Mouse (Mus musculus) erythroblast, embryonic 14.5 days (primary cell): ENCODE data around the gene Cfap126.

ENCODE experiments used
- GATA1 ChIP-seq: IDR thresholded peaks from 2 replicates; pipeline ENCODE4 v1.6.1; 2012; ENCODE audit warnings: low read length, inconsistent platforms, mixed read lengths
- TAL1 ChIP-seq: IDR thresholded peaks from 3 replicates; pipeline ENCODE4 v1.6.1; 2012; ENCODE audit warnings: low read length, inconsistent platforms, mixed read lengths

DNA sequence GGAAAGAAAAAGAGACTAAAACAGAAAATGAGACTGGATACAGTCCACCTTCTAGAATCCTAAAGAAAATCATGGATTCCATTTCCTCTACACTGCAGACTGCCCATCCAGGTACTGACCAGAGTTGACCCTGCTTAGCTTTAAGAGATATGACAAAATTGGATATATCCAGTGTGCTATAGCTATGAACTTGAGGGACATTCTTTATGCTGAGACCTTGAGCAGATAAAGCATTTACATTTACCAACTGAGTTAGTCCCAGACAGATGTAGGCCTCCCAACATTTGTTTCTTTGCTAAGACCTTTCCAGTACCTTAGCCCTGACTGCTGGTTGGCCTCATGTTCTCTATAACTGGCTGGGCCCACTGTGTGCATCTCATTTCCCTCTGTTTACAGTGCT lies 44.2 kb downstream of the Cfap126 start:
- TF ChIP-seq GATA1 (no peak), TAL1 (no peak)
